ENCODE assay signal across 8 mouse cellular contexts in genomic region chr4:70534078-70534890, GRCm38 (mm10). TPM values are rescaled to one million over a fixed set of nuclear protein-coding genes. Genes with fewer than 3 reads are reported as not detected.
DNase-seq lines count a peak whose midpoint lies in the region; ATAC-seq and TF ChIP-seq lines count a peak whose summit lies in the region.

No protein-coding gene starts in this region.

- H3K36me3 ChIP-seq in megakaryocyte, embryonic 14.5 days (replicated peaks; ENCODE audit: low read length) = no peaks in the 10 kb centered on the region
- H3K36me3 ChIP-seq in kidney, embryonic 14.5 days (ENCODE audit: control insufficient read depth, insufficient read depth, low read length) = no peaks in the 10 kb centered on the region
- H3K36me3 ChIP-seq in liver, embryonic 12.5 days = no peaks in the 10 kb centered on the region
- H3K36me3 ChIP-seq in testis, adult 2 months (ENCODE audit: control insufficient read depth, insufficient read depth, low read length) = no peaks in the 10 kb centered on the region

- no peak for ATAC-seq in megakaryocyte, adult 5-6 weeks (ENCODE audit: poor library complexity, severe bottlenecking)
- peak; percentile 9; the same call in 1 of the 2 replicates for ATAC-seq in common myeloid progenitor, adult 5-6 weeks (replicated peaks; ENCODE audit: low read depth, poor library complexity, severe bottlenecking)
- peak; percentile 44 for ATAC-seq in kidney, embryonic 14.5 days (ENCODE audit: low FRiP score, low TSS enrichment)
- peak; percentile 41 for ATAC-seq in liver, embryonic 12.5 days

- TF ChIP-seq CTCF in testis, adult 2 months (IDR thresholded peaks at IDR 0.05; ENCODE audit: control insufficient read depth, insufficient read depth, insufficient replicate concordance, low read depth, low read length) = no peak

- H3K4me2 ChIP-seq in kidney, embryonic 14.5 days (replicated peaks; ENCODE audit: low read depth, low read length) = peak overlapping the region; percentile 85
- peak overlapping the region; percentile 98 for H3K4me2 ChIP-seq in liver, embryonic 12.5 days

- peaks cover 31% of the 10 kb centered on the region for H3K4me1 ChIP-seq in megakaryocyte, embryonic 14.5 days
- H3K4me1 ChIP-seq in kidney, embryonic 14.5 days (ENCODE audit: control insufficient read depth, insufficient read depth, low read length) = peaks cover 15% of the 10 kb centered on the region
- H3K4me1 ChIP-seq in liver, embryonic 12.5 days = peaks cover 46% of the 10 kb centered on the region
- peaks cover 12% of the 10 kb centered on the region for H3K4me1 ChIP-seq in testis, adult 2 months (ENCODE audit: control insufficient read depth, insufficient read depth, low read length)

- H3K27ac ChIP-seq in kidney, embryonic 14.5 days (ENCODE audit: low read depth, low read length) = peak overlapping the region; percentile 43; the same call in 1 of the 2 replicates
- peak overlapping the region; percentile 69 for H3K27ac ChIP-seq in liver, embryonic 12.5 days
- no peak overlapping the region; the same call in 1 of the 2 replicates for H3K27ac ChIP-seq in testis, adult 2 months (ENCODE audit: control insufficient read depth, insufficient read depth, low read depth, low read length)

- TF ChIP-seq POLR2A in testis, adult 2 months (IDR thresholded peaks at IDR 0.05; ENCODE audit: control insufficient read depth, low read depth, low read length) = no peak

- H3K9ac ChIP-seq in kidney, embryonic 14.5 days (ENCODE audit: low read depth, low read length) = peak overlapping the region; percentile 79
- H3K9ac ChIP-seq in liver, embryonic 12.5 days = peak overlapping the region; percentile 91

- peak overlapping the region; percentile 94 for H3K4me3 ChIP-seq in megakaryocyte, embryonic 14.5 days (replicated peaks)
- H3K4me3 ChIP-seq in kidney, embryonic 14.5 days (ENCODE audit: low read length) = peak overlapping the region; percentile 78
- H3K4me3 ChIP-seq in liver, embryonic 12.5 days = peak overlapping the region; percentile 91
- H3K4me3 ChIP-seq in testis, adult 2 months (ENCODE audit: control insufficient read depth, low read depth, low read length) = peak overlapping the region; percentile 82

- no peaks in the 10 kb centered on the region for H3K9me3 ChIP-seq in megakaryocyte, embryonic 14.5 days
- H3K9me3 ChIP-seq in kidney, embryonic 14.5 days (ENCODE audit: control insufficient read depth, low read length) = no peaks in the 10 kb centered on the region
- no peaks in the 10 kb centered on the region for H3K9me3 ChIP-seq in liver, embryonic 12.5 days (replicated peaks)

- under 1% methylated on average over 59 of the region's 66 CpGs for WGBS in kidney, embryonic 14.5 days
- 2% methylated on average over 59 of the region's 66 CpGs for WGBS in liver, embryonic 12.5 days (ENCODE audit: insufficient replicate concordance)

- H3K27me3 ChIP-seq in megakaryocyte, embryonic 14.5 days (replicated peaks) = peaks cover 9% of the 10 kb centered on the region
- H3K27me3 ChIP-seq in kidney, embryonic 14.5 days (ENCODE audit: control insufficient read depth, insufficient read depth, low read length) = no peaks in the 10 kb centered on the region
- no peaks in the 10 kb centered on the region for H3K27me3 ChIP-seq in liver, embryonic 12.5 days (replicated peaks)
- no peaks in the 10 kb centered on the region for H3K27me3 ChIP-seq in testis, adult 2 months (ENCODE audit: control insufficient read depth, insufficient read depth, low read length)

- DNase-seq in gastrocnemius, postnatal 14 days = peak; percentile 26
- peak; percentile 60 for DNase-seq in neural tube, embryonic 10.5 days (ENCODE audit: extremely low spot score, low spot score)

- intact Hi-C loops in gastrocnemius, postnatal 14 days (cut with DNase I; ENCODE audit: low total_unique reads) = no loop called here

RNA-seq across cellular contexts. Expression of gene Megf9, which starts 0.5 kb away (rescaled TPM):
- 1.0 and 2.5 TPM in 2 replicates for polyA plus RNA-seq in megakaryocyte, embryonic 14.5 days (2012; ENCODE audit: insufficient read depth, low replicate concordance)
- 53.4 and 59.1 TPM in 2 replicates for total RNA-seq in megakaryocyte, adult 5-6 weeks (2015)
- 26.8 and 36.8 TPM in 2 replicates for total RNA-seq in megakaryocyte, adult 5-6 weeks (2017)
- 4.6 and 6.0 TPM in 2 replicates for total RNA-seq in common myeloid progenitor, adult 5-6 weeks (2017)
- 10 to 100 TPM in 1 of 2 experiments, 1 to 10 TPM in 1; 6.0 to 10.2 TPM for total RNA-seq in gastrocnemius, postnatal 14 days (2021)
- polyA plus RNA-seq in kidney, embryonic 14.5 days (2014; fragmentation: Nextera tagmentation; extraction: Ambion mirVana) = 13.9 and 21.1 TPM in 2 replicates
- polyA plus RNA-seq in liver, embryonic 12.5 days (2016; fragmentation: Nextera tagmentation; extraction: Ambion mirVana) = 3.7 and 4.7 TPM in 2 replicates
- polyA plus RNA-seq in testis, adult 2 months (2012; rRNA removed) = 4.8 and 7.8 TPM in 2 replicates
